Mouse (Mus musculus) lung, embryonic 16.5 days (tissue): ENCODE measurements around the gene Cxcl5. TPM values are rescaled to one million over a fixed set of nuclear protein-coding genes. Genes with fewer than 3 reads are reported as not detected.
A peak's percentile ranks its signal among the peaks of the same experiment; 100 is the strongest.

Experiments
- ATAC-seq: fragments of 200-750 bp; cut with Nextera tagmentation; 2 replicates; pipeline ENCODE4 v1.8.0; 2017; ENCODE audit warnings: low read depth, mild to moderate bottlenecking, moderate library complexity
- H3K27ac ChIP-seq: fragments of 300-500 bp; sonication (generic); 2 replicates; pipeline ENCODE4 v1.5.1; 2014; ENCODE audit warnings: mild to moderate bottlenecking, control low read depth, low read length
- H3K27me3 ChIP-seq: fragments of 300-500 bp; sonication (generic); 2 replicates; pipeline ENCODE4 v1.6.1; 2014; ENCODE audit warnings: low read depth, low read length, mixed read lengths; ENCODE audit not compliant: control insufficient read depth, insufficient read depth
- H3K36me3 ChIP-seq: fragments of 300-500 bp; sonication (generic); 2 replicates; pipeline ENCODE4 v1.6.1; 2014; ENCODE audit warnings: low read length; ENCODE audit not compliant: control insufficient read depth, insufficient read depth
- H3K4me1 ChIP-seq: fragments of 300-500 bp; sonication (generic); replicated peaks from 2 replicates; pipeline ENCODE4 v1.6.1; 2014; ENCODE audit warnings: low read length, mixed read lengths; ENCODE audit not compliant: control insufficient read depth, insufficient read depth
- H3K4me2 ChIP-seq: fragments of 300-500 bp; sonication (generic); 2 replicates; pipeline ENCODE4 v1.6.1; 2014; ENCODE audit warnings: low read depth, low read length, control low read depth
- H3K4me3 ChIP-seq: fragments of 300-500 bp; sonication (generic); 2 replicates; pipeline ENCODE4 v1.5.1; 2014; ENCODE audit warnings: mild to moderate bottlenecking, low read length, control low read depth
- H3K9ac ChIP-seq: fragments of 300-500 bp; sonication (generic); 2 replicates; pipeline ENCODE4 v1.6.1; 2014; ENCODE audit warnings: low read length, control low read depth
- H3K9me3 ChIP-seq: fragments of 300-500 bp; sonication (generic); 2 replicates; pipeline ENCODE4 v1.6.1; 2016; ENCODE audit warnings: low read length; ENCODE audit not compliant: control insufficient read depth
- WGBS: fragments of 180-500 bp; shearing (Covaris S2); extraction: QIAGEN DNeasy Blood & Tissue Kit; methylation state at CpG from one replicate; pipeline ENCODE4 v1.1.7; 2014; 5-methylcytosine and 5-hydroxymethylcytosine counted together
- polyA plus RNA-seq: library from polyadenylated mRNA; unstranded; fragments of >200 nt; fragmentation: Nextera tagmentation; extraction: Ambion mirVana; gene quantifications from 2 replicates; pipeline ENCODE4 v1.2.1, GENCODE M21; 2015

Cxcl5 gene
- polyA plus RNA-seq, 1 experiment from 2014 or later: not detected

GRCm38 (mm10) chr5:90775562-90775961 is 16.4 kb downstream of the Cxcl5 start:
- no peak overlapping the region for H3K4me2 ChIP-seq
- ATAC-seq: no peak
- H3K9me3 ChIP-seq: no peaks in the 10 kb centered on the region
- H3K27ac ChIP-seq: no peak overlapping the region
- 80% methylated on average over 5 of the region's 5 CpGs for WGBS
- no peaks in the 10 kb centered on the region for H3K36me3 ChIP-seq
- H3K27me3 ChIP-seq: no peaks in the 10 kb centered on the region
- no peak overlapping the region for H3K4me3 ChIP-seq
- H3K4me1 ChIP-seq: peaks cover 10% of the 10 kb centered on the region
- H3K9ac ChIP-seq: no peak overlapping the region

GRCm38 (mm10) chr5:90777621-90778020 is 18.5 kb downstream of the Cxcl5 start:
- no peaks in the 10 kb centered on the region for H3K9me3 ChIP-seq
- ATAC-seq: no peak
- H3K36me3 ChIP-seq: no peaks in the 10 kb centered on the region
- no peaks in the 10 kb centered on the region for H3K27me3 ChIP-seq
- WGBS: 75% methylated on average over 10 of the region's 10 CpGs
- H3K9ac ChIP-seq: no peak overlapping the region
- peaks cover 3% of the 10 kb centered on the region for H3K4me1 ChIP-seq
- H3K27ac ChIP-seq: no peak overlapping the region
- H3K4me3 ChIP-seq: no peak overlapping the region
- no peak overlapping the region for H3K4me2 ChIP-seq

GRCm38 (mm10) chr5:90778856-90779255 is 19.7 kb downstream of the Cxcl5 start:
- no peaks in the 10 kb centered on the region for H3K4me1 ChIP-seq
- WGBS: 60% methylated on average over 6 of the region's 6 CpGs
- H3K4me3 ChIP-seq: no peak overlapping the region
- H3K36me3 ChIP-seq: no peaks in the 10 kb centered on the region
- no peak for ATAC-seq
- no peak overlapping the region for H3K9ac ChIP-seq
- no peaks in the 10 kb centered on the region for H3K27me3 ChIP-seq
- H3K27ac ChIP-seq: no peak overlapping the region
- H3K4me2 ChIP-seq: no peak overlapping the region
- H3K9me3 ChIP-seq: no peaks in the 10 kb centered on the region

- Histone ChIP-seq H3K4me3 (no peak overlapping the region), H3K27ac (no peak overlapping the region), H3K9ac (no peak overlapping the region), H3K36me3 (no peaks in the 10 kb centered on the region), H3K27me3 (no peaks in the 10 kb centered on the region; the same call in 1 of the 2 replicates), H3K9me3 (no peaks in the 10 kb centered on the region), H3K4me1 (peaks cover 4% of the 10 kb centered on the region), H3K4me2 (no peak overlapping the region)
- no peak for ATAC-seq
- 71% methylated on average over 3 of the region's 3 CpGs for WGBS
Measured at GRCm38 (mm10) chr5:90783697-90784096, 24.5 kb downstream of the Cxcl5 start.

- H3K27me3 ChIP-seq: no peaks in the 10 kb centered on the region; the same call in 1 of the 2 replicates
- H3K4me3 ChIP-seq: peak within 1 kb of the TSS; percentile 39
- H3K36me3 ChIP-seq: no peaks in the 10 kb centered on the region
- WGBS: 18% methylated on average over 23 of the region's 26 CpGs
- peak; percentile 71 for ATAC-seq
- H3K4me2 ChIP-seq: peak within 1 kb of the TSS; percentile 67
- H3K27ac ChIP-seq: no peak within 1 kb of the TSS
- 0 out of 2 replicates have a peak within 1 kb of the TSS, but pooled peaks have one; percentile 32 for H3K9ac ChIP-seq
- peaks cover 8% of the 10 kb centered on the region for H3K4me1 ChIP-seq
- H3K9me3 ChIP-seq: no peaks in the 10 kb centered on the region
Measured at GRCm38 (mm10) chr5:90785659-90786588, 26.8 kb downstream of the Cxcl5 start, which contains the start of gene Cxcl3. TSS of gene Cxcl3 (plus strand) at chr5:90786103.

- WGBS: 77% methylated on average over 4 of the region's 4 CpGs
- H3K9me3 ChIP-seq: no peaks in the 10 kb centered on the region
- H3K27ac ChIP-seq: no peak overlapping the region
- peaks cover 8% of the 10 kb centered on the region for H3K4me1 ChIP-seq
- H3K36me3 ChIP-seq: no peaks in the 10 kb centered on the region
- H3K9ac ChIP-seq: no peak overlapping the region
- no peak overlapping the region for H3K4me3 ChIP-seq
- H3K4me2 ChIP-seq: no peak overlapping the region
- H3K27me3 ChIP-seq: no peaks in the 10 kb centered on the region; the same call in 1 of the 2 replicates
- ATAC-seq: no peak
Measured at GRCm38 (mm10) chr5:90788114-90788513, 29.0 kb downstream of the Cxcl5 start.

GRCm38 (mm10) chr5:90789306-90790073 is 30.3 kb downstream of the Cxcl5 start:
- 55% methylated on average over 11 of the region's 11 CpGs for WGBS

GRCm38 (mm10) chr5:90790074-90790502 is 30.9 kb downstream of the Cxcl5 start:
- H3K9me3 ChIP-seq: no peaks in the 10 kb centered on the region
- H3K4me1 ChIP-seq: peaks cover 10% of the 10 kb centered on the region
- H3K4me3 ChIP-seq: no peak overlapping the region
- WGBS: 34% methylated on average over 8 of the region's 8 CpGs
- H3K4me2 ChIP-seq: peak overlapping the region; percentile 21; the same call in 1 of the 2 replicates
- no peak overlapping the region for H3K9ac ChIP-seq
- no peaks in the 10 kb centered on the region for H3K36me3 ChIP-seq
- ATAC-seq: peak; percentile 78
- H3K27ac ChIP-seq: peak overlapping the region; percentile 24; the same call in 1 of the 2 replicates
- no peaks in the 10 kb centered on the region; the same call in 1 of the 2 replicates for H3K27me3 ChIP-seq

More at GRCm38 (mm10) chr5:90789306-90790073, 30.3 kb downstream of the Cxcl5 start:
- Histone ChIP-seq H3K4me2 (peak overlapping the region; percentile 21; the same call in 1 of the 2 replicates), H3K4me1 (peaks cover 10% of the 10 kb centered on the region), H3K4me3 (no peak overlapping the region), H3K9ac (no peak overlapping the region), H3K27me3 (no peaks in the 10 kb centered on the region; the same call in 1 of the 2 replicates), H3K27ac (peak overlapping the region; percentile 24; the same call in 1 of the 2 replicates), H3K9me3 (no peaks in the 10 kb centered on the region), H3K36me3 (no peaks in the 10 kb centered on the region)
- ATAC-seq: no peak
